Mouse (Mus musculus): ENCODE results near the gene Birc2.

- TF ChIP-seq CTCF (IDR thresholded peaks at IDR 0.05; ENCODE audit: insufficient read depth, low read length): no peak
- no peak for TF ChIP-seq POLR2A (IDR thresholded peaks at IDR 0.05; ENCODE audit: borderline replicate concordance, extremely low read depth, low read depth, low read length)
Observed at GRCm38 (mm10) chr9:7837806-7838440, 1.1 kb upstream of the Birc2 start.

All from lung, adult 2 months (tissue).